Mouse (Mus musculus): ENCODE measurements around the gene Akr1a1.

The Akr1a1 gene

DNA sequence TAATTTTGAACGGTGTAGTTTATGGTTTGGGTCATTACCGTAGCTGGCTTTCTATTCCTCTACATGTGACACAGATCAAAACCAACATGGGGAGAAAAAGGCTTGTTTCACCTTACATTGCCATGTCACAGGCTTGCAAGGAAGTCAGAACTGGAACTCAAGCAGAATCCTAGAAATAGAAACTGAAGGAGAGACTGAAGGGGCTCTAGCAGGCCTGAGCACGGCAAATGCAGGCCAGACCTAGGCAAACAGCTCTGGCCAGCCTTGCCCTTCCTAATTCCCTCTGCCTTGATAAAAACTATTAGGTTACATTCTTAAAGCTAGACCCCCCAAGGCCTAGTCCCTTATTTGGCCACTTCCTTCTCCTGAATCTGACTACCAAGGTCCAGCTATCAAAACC is 4.2 kb upstream of the Akr1a1 start:
- DNase-seq = no peak

DNA sequence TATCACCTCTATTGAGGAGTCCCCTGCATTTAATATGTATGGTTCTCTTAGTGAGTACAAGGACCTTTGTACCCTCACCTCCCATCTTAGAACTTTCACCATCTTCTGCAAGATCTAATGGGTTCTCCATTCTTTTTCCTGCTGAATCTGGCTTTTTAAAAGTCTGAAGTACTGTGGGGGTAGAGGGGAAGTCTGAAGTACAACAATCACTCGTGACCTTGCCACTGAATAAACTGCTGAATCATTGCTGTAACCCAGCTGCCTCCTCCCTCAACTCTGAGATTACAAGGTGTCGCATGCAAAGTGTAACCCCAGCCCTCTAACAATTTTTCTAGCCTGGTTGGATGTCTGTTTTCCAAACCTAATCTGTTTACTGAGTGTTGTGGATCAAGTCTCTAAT is 3.6 kb upstream of the Akr1a1 start:
- no peak for DNase-seq

GRCm38 (mm10) chr4:116653228-116653627 is 1.7 kb upstream of the Akr1a1 start:
- no peak for DNase-seq

GRCm38 (mm10) chr4:116651797-116652135 is 286 bp upstream of the Akr1a1 start:
- DNase-seq = no peak

- no peak for DNase-seq
Observed at GRCm38 (mm10) chr4:116650365-116650764, 1.1 kb downstream of the Akr1a1 start.

DNA sequence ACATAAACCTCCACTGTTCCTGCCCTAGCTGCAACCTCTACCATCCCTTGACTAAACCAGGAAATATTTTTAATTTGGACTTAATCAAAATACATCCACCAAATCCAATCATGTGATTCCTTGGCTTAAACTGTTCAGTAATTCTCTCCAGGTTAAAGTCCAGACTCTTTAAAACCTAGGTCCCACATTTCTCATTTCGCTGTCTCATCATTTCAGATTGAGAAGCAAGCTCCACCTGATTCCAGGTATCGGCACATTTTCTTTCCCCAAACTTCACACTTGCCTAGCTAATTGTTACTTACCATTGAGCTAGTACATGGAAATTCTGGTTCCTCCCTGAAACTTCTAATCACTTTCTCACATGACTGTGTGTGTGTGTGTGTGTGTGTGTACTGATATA is 2.1 kb downstream of the Akr1a1 start:
- DNase-seq = no peak

GRCm38 (mm10) chr4:116645624-116646023 is 5.9 kb downstream of the Akr1a1 start:
- no peak for DNase-seq

GRCm38 (mm10) chr4:116644326-116644725 is 7.2 kb downstream of the Akr1a1 start:
- no peak for DNase-seq

DNA sequence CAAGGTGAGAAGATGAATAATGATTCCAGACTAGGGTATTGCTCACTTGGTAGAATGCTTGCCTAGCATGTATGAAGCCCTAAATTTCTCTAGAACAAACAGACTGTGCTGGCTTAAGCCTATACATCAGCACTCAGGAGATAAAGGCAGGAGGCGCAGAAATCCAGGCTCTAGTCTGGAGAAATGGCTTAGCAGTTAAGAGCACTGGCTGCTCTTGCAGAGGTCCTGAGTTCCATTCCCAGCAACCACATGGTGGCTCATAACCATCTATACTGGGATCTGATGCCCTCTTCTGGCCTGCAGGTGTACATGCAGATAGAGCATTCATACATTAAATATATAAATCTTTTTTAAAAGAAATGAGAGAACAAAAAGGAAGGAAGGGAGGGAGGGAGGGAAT is 9.4 kb downstream of the Akr1a1 start:
- no peak for DNase-seq

GRCm38 (mm10) chr4:116638821-116639220 is 12.7 kb downstream of the Akr1a1 start:
- DNase-seq = no peak

DNA sequence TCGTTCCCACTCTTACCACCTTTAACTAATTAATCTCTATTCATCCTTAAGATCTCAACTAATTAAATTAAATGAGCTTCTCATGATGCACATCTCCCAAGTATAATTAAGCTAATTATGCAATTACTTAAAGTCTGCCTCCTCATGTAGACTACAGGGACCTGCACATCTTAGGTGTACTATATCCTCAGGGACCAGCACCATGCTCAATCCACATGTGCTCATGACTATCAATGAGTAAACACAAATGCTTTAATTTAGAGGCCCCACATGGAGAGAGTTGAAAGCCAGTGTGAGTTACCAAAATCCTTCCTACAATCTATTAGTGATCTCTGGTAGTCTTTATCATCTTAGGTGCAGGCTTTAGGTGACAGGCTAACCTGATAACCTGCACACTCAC is 16.3 kb downstream of the Akr1a1 start:
- DNase-seq = no peak

DNA sequence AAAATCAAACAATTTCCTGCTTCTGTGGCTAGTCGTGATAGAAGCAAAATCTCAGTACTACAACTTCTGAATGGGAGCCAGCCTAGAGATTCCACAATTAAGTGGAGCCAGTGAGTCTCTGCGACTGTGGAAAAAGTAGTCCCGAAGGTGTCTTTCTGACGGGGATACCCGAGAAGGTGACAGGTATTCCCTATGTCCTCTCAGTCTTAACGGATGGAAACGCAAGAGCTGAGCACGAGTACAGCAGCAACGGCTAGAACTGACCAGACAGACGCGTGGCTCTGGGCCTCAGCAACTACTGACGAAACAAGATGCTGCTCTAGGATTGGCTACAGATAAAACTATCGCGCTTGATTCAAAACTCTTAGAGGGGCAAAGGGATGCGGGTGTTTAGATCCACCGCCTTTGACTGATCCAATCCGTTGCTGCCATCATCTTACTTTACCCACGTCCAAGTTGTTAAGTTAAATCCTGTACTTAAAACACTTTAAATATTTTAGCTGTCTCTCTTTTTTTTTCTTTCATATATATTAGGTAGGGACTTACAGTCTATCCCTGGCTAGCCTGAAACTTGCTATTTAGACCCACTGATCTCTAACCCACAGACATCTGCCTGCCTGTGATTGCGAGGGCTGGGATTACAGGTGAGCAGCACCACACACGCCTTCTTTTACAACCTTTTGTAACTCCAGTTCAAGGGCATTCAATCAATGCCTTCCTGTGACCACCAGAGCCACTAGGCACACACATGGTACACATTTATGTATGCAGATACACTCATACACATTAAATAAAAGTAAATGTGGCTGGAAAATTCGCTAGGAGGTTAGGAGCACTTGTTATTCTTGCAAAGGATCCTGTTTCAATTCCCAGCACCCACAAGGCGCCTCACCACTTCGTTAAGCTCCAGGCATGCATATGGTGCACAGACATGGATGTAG is 23.5 kb downstream of the Akr1a1 start, which contains the start of gene Nasp:
Nasp (minus strand) TSS at position 220 of the 941 bp plus-strand sequence.
- peak; percentile 72 for DNase-seq

DNA sequence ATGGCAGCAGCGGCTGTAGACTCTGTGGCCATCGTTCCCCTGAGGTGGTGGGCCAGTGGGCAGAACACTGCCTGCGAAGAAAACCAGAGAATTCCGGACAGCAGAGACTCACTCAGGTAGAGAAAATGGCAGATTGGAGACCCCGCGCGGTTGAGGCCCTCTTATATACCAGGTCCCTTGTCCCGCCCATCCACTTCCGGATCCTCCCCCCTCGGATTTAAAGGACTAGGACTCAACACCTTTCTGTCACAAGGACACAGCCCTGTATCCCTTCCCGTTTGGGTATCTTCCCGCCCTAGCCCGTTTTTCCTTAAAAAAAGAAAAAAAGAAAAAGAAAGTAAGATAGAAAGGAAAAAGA is 24.1 kb downstream of the Akr1a1 start:
- DNase-seq = peak; percentile 87

DNA sequence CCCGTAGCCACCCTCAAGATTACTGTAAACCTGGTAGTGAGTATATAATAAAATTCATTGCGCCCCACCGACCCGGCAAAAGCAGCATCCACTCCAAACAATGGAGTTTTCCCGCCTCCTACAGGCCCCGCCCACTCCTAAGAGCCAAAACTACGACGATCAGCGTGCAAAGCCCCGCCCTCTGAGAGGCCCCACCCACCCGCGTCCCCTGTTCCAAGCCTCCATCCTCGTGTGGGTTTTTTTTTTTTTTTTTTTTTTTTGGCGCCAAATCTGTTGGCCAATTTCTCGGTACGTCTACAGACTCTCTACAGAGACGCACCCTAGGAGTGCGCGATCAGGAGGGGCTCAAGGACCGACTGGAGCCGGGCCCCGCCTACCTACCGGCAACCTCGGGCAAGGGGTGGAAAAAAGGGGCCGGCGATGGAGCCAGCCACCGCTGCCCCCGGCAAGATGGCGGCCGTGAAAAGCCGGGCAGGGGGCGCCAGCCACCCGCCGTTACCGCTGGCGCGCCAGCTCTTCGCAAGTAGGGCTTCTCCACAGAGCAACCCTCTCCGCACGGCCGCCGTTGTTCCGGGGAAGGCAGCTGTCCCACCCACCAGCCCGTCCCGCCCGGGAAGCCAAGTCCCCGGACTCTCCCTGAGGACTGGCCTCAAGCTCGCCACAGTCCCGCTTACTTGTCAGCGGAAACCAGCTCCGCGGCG is 24.7 kb downstream of the Akr1a1 start:
- peak; percentile 65 for DNase-seq

GRCm38 (mm10) chr4:116624831-116625230 is 26.6 kb downstream of the Akr1a1 start:
- DNase-seq = no peak

DNA sequence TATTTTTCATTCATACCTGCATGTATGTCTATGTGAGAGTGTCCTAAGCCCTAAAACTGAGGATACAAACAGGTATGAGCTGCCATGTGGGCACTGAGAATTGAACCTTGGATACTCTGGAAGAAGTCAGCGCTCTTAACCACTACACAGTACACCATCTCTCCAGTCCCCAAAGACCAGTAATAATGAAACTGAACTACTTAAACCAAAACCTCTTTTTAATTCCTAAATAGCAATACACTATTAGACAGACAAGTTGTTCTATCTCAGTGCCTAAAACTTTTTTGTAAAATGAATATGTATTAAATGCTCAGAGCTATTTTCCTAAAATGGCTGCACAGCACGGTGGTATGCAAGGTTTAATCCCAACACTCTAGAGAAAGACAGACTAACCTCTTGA is 36.2 kb downstream of the Akr1a1 start:
- DNase-seq = no peak

- no peak for DNase-seq
Observed at GRCm38 (mm10) chr4:116612621-116613020, 38.9 kb downstream of the Akr1a1 start.

DNA sequence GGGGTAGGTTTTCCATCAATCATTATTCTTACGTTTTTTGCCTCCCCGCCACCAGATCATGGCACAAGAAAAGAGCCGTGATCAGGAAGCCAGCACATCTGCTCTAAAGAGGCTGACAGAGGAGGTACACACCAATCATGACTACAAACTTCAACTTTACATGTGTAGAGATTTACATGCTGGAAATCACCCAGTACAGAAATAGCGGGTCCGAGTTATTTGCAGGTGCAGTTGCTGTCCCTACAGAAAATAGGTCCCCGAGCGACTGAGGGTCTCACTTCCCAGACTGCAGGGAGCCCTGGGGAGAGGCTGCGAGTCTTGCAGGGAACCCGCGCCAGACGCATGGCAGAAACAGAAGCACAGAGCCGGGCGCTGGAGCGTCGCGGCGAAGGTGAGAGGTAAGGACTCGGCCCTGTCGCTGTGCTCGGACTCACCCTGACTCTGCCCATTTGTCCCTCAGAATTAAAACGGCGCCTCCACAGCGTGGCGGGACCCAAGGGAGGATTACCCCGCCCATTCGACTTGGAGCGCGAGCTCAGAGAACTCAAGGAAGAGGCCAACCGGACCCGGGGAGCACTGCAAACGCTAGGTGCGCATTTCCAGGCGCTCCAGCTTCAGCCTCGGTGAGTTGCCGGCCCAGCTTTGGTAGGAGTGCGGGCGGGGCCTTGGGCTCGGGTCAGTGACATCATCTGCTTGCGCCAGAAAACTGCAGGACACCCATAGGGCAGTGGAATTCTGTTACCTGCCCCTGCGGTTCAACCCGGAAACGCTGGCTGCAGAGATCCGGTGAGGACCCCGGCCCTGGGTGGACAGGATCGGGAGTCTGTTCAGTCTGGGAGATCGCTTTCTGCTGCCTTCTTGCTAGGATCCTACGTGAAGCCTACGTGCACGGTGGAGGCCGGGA is 54.2 kb downstream of the Akr1a1 start:
- peak; percentile 89 for DNase-seq

DNA sequence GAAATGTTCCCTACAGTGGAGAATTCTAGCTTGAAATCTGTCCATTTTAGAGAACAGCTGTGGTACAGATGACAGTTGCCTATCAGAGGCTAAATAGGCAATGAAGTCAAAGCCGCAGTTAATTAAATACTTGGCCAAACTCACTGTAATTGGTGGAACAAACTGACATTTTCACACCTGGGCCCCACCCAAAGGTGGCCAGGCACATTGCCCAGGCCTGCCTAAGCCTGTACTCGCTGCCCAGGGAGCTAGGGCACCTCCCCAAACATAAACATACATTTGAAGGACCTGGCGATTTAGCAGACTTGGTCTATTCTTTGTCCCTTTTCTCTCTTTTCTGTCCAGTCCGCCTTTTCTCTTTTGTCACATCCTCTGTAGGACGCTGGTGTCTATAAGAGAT is 55.1 kb downstream of the Akr1a1 start, which contains the start of gene Ccdc17:
Ccdc17 (plus strand) TSS at position 276 of the 400 bp plus-strand sequence.
- peak; percentile 19 for DNase-seq

DNA sequence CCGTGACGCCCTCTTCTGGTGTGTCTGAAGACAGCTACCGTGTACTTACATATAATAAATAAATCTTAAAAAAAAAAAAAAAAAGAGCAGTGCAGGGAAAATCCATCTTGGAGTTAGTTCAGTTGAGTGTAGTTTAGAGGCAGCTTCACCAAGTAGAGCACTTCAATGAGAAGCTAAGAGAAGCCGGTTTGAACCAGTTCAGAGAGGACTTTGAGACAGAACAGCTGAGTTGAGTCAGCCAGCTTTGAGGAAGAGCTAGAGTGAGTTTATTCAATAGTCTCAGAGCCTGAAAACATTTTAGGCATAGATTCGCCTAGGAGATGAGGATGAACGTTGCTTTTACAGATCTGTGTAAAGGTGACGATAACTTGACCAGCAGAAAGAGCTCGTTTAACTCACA is 55.7 kb downstream of the Akr1a1 start:
- DNase-seq = no peak
